Mouse (Mus musculus) stomach, postnatal 0 days (tissue): ENCODE results near the gene Asphd1.

ENCODE experiments used
- CTCF ChIP-seq: IDR thresholded peaks from 2 replicates; pipeline ENCODE4 v1.5.1; 2016; ENCODE audit warnings: antibody characterized with exemption, low read depth, mild to moderate bottlenecking, moderate library complexity
- EP300 ChIP-seq: optimal IDR thresholded peaks from 2 replicates; pipeline ENCODE3; 2016; ENCODE audit warnings: antibody characterized with exemption

- TF ChIP-seq CTCF (no peak), EP300 (no peak)
Observed at GRCm38 (mm10) chr7:126965568-126965967, 16.2 kb upstream of the Asphd1 start.
